Mouse (Mus musculus) stomach, postnatal 0 days (tissue): ENCODE results near the gene Eif4g1. TPM values are rescaled to one million over a fixed set of nuclear protein-coding genes. Genes with fewer than 3 reads are reported as not detected.

ENCODE experiments used
- ATAC-seq: fragments of 200-750 bp; cut with Nextera tagmentation; 2 replicates; pipeline ENCODE4 v1.8.0; 2017; ENCODE audit not compliant: low FRiP score, low TSS enrichment
- DNase-seq: peaks from one replicate; pipeline ENCODE4 v3.0.0-alpha.2; 2016; ENCODE audit warnings: low spot score
- H3K27ac ChIP-seq: fragments of 300-500 bp; sonication (generic); replicated peaks from 2 replicates; pipeline ENCODE4 v1.5.1; 2014; ENCODE audit warnings: mild to moderate bottlenecking, control low read depth
- H3K27me3 ChIP-seq: fragments of 300-500 bp; sonication (generic); 2 replicates; pipeline ENCODE4 v1.6.1; 2014; ENCODE audit warnings: low read length; ENCODE audit not compliant: control insufficient read depth, insufficient read depth
- H3K36me3 ChIP-seq: fragments of 300-500 bp; sonication (generic); 2 replicates; pipeline ENCODE4 v1.6.1; 2014; ENCODE audit warnings: low read length, mixed read lengths; ENCODE audit not compliant: control insufficient read depth, insufficient read depth
- H3K4me1 ChIP-seq: fragments of 300-500 bp; sonication (generic); replicated peaks from 2 replicates; pipeline ENCODE4 v1.6.1; 2014; ENCODE audit warnings: antibody characterized with exemption; ENCODE audit not compliant: control insufficient read depth, insufficient read depth
- H3K4me2 ChIP-seq: fragments of 300-500 bp; sonication (generic); replicated peaks from 2 replicates; pipeline ENCODE4 v1.6.1; 2014; ENCODE audit warnings: low read depth, mild to moderate bottlenecking, control low read depth, moderate library complexity
- H3K4me3 ChIP-seq: fragments of 300-500 bp; sonication (generic); 2 replicates; pipeline ENCODE4 v1.5.1; 2014; ENCODE audit warnings: low read depth, low read length, control low read depth
- H3K9ac ChIP-seq: fragments of 300-500 bp; sonication (generic); 2 replicates; pipeline ENCODE4 v1.6.1; 2014; ENCODE audit warnings: mild to moderate bottlenecking, low read length, control low read depth, mixed read lengths
- H3K9me3 ChIP-seq: fragments of 300-500 bp; sonication (generic); 2 replicates; pipeline ENCODE4 v1.6.1; 2016; ENCODE audit warnings: low read length; ENCODE audit not compliant: control insufficient read depth
- CTCF ChIP-seq: IDR thresholded peaks from 2 replicates; pipeline ENCODE4 v1.5.1; 2016; ENCODE audit warnings: antibody characterized with exemption, low read depth, mild to moderate bottlenecking, moderate library complexity
- EP300 ChIP-seq: optimal IDR thresholded peaks from 2 replicates; pipeline ENCODE3; 2016; ENCODE audit warnings: antibody characterized with exemption
- WGBS: fragments of 180-500 bp; shearing (Covaris S2); extraction: QIAGEN DNeasy Blood & Tissue Kit; methylation state at CpG from one replicate; pipeline ENCODE4 v1.1.7; 2014; 5-methylcytosine and 5-hydroxymethylcytosine counted together
- polyA plus RNA-seq: library from polyadenylated mRNA; unstranded; fragments of >200 nt; fragmentation: Nextera tagmentation; extraction: Ambion mirVana; gene quantifications from 2 replicates; pipeline ENCODE4 v1.2.1, GENCODE M21; 2015

Eif4g1 gene
- polyA plus RNA-seq, 1 experiment from 2014 or later: 86.1 TPM

DNA sequence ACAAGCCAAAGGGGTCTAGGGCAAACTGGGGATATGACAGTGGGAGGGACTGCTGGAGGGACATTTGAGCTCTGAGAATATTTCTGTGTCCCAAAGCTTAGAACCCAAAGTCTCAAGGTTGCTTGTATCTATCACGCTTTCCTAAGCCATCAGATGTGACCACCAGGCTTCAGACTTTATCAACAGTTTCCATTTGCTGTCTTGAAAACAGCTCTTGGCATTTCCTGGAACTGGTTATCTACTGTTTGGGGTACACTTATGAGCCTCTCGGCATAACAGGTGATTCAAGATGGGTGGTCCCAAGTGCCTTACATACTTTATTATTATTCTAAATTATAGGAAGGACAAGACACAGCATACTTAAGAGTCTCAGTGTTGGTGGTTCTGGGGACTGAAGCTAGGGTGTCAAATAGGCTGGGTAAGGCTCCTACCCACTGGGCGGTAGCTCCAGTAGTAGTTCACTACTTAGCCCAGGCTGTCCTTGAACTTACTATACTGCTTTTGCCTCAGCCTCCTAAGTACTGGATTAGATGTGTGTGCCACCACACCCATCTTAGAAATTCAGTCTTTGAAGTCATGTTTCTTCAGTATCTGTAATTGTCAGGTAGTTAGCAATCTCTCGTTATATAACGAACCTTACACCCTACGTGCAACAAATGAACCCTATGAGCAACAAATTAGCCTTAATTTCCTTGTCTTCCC, 35.7 kb downstream of the Eif4g1 start:
- H3K27me3 ChIP-seq: no peaks in the 10 kb centered on the region
- TF ChIP-seq EP300: no peak
- no peak for TF ChIP-seq CTCF
- H3K4me2 ChIP-seq: no peak overlapping the region
- DNase-seq (no peak), ATAC-seq (no peak)
- H3K36me3 ChIP-seq: peaks cover 3% of the 10 kb centered on the region; the same call in 1 of the 2 replicates
- no peak overlapping the region for H3K9ac ChIP-seq
- H3K27ac ChIP-seq: no peak overlapping the region
- H3K4me1 ChIP-seq: no peaks in the 10 kb centered on the region
- no peak overlapping the region for H3K4me3 ChIP-seq
- WGBS: 87% methylated on average over 6 of the region's 6 CpGs
- no peaks in the 10 kb centered on the region for H3K9me3 ChIP-seq

DNA sequence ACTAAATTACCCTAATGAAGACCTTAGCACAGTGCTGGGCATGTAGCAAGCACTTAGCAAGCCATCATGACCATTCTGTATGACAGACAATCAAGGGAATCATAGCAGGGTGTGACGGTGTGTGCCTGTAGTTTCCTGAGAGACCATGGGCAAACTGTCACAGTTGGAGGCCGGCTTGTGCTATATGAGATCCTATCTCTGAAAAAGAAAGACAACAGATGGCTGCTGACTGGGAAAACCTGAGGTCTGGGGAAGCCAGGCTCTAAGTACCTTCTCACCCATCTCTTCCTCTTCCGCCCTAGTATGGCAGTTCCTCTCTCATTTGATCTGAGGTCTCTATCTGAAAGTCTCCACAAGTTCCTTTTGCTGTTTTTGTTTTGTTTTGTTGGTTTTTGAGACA, 37.7 kb downstream of the Eif4g1 start:
- Histone ChIP-seq H3K9ac (no peak overlapping the region), H3K4me1 (no peaks in the 10 kb centered on the region), H3K9me3 (no peaks in the 10 kb centered on the region), H3K36me3 (peaks cover 3% of the 10 kb centered on the region; the same call in 1 of the 2 replicates), H3K27ac (no peak overlapping the region), H3K27me3 (no peaks in the 10 kb centered on the region), H3K4me2 (no peak overlapping the region), H3K4me3 (no peak overlapping the region)
- WGBS: 89% methylated on average over 3 of the region's 3 CpGs
- TF ChIP-seq EP300 (no peak), CTCF (no peak)
- ATAC-seq: no peak
- DNase-seq: no peak

DNA sequence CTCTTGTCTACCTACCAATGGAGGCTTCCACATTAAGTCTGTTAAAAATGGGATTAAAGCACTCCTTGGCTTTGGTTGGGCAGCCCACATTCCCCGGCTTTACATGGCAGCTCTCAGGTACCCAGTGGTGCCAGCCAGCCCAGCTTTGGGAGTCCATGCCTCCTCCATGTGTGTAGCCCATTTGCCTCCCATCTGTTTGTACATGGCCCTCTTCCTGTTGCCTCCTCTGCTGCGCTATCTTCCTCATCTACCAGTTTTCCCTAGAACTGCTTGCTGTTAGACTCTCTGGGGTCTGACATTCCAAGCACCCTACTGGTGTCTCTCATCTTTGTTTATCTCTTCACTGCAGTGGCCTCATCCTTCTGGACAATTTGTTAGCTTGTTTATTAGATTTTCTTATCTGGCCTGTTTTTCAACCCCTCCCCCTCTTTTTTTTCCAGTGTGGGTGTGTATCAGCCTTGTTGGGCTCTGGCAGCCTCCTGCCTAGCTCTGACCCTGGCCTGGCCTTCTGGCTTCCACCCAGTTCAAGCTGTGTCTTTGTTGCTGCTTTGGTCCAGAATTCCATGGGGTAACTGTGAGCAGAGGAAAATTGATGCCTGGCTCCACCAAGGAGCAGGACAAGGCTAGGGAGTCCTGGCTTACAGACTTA, 38.4 kb downstream of the Eif4g1 start:
- WGBS: 91% methylated on average over 2 of the region's 2 CpGs
- Histone ChIP-seq H3K4me3 (no peak overlapping the region), H3K27ac (no peak overlapping the region), H3K9me3 (no peaks in the 10 kb centered on the region), H3K4me2 (no peak overlapping the region), H3K27me3 (no peaks in the 10 kb centered on the region), H3K9ac (no peak overlapping the region), H3K4me1 (no peaks in the 10 kb centered on the region), H3K36me3 (peaks cover 3% of the 10 kb centered on the region; the same call in 1 of the 2 replicates)
- ATAC-seq (no peak), DNase-seq (no peak)
- no peak for TF ChIP-seq CTCF

DNA sequence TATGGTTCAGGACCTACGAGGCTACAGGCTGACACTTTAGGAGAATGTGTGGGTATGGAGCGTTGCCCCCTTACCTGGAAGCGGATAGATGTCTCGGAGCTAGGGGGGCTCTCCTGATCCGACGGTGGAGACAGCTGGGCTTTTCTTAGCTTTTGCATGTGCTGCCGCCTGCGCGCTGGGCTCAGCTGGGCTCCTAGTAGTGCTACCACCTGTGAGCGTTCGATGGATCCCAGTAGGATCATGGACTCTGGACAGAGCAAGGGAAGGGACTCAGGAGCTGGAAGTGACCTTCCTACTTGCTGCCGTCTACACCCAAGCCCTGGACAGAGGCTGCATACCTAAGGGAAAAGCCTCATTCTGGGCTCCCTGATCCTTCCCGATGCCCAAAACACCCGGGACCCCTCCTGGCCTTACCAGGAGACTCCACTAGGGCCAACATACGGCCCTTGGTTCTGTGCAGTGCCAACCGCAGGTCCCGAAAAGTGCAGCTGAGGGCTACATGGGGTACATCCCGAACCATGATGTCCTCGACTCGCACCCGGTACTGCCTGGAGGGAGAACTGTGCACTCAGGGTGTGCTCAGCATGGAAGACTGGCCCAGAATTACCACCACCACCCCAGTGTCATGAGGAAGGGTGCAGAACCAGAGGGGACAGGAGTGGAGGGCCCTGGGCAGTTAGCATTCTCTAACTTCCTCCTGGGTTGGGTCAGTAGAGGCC, 40.3 kb downstream of the Eif4g1 start:
- no peaks in the 10 kb centered on the region for H3K27me3 ChIP-seq
- no peak overlapping the region for H3K4me2 ChIP-seq
- H3K4me3 ChIP-seq: no peak overlapping the region
- no peaks in the 10 kb centered on the region for H3K4me1 ChIP-seq
- 93% methylated on average over 21 of the region's 21 CpGs for WGBS
- DNase-seq (no peak), ATAC-seq (no peak)
- no peak overlapping the region for H3K27ac ChIP-seq
- H3K36me3 ChIP-seq: no peaks in the 10 kb centered on the region
- H3K9ac ChIP-seq: no peak overlapping the region
- no peaks in the 10 kb centered on the region for H3K9me3 ChIP-seq
- TF ChIP-seq CTCF (no peak), EP300 (no peak)

DNA sequence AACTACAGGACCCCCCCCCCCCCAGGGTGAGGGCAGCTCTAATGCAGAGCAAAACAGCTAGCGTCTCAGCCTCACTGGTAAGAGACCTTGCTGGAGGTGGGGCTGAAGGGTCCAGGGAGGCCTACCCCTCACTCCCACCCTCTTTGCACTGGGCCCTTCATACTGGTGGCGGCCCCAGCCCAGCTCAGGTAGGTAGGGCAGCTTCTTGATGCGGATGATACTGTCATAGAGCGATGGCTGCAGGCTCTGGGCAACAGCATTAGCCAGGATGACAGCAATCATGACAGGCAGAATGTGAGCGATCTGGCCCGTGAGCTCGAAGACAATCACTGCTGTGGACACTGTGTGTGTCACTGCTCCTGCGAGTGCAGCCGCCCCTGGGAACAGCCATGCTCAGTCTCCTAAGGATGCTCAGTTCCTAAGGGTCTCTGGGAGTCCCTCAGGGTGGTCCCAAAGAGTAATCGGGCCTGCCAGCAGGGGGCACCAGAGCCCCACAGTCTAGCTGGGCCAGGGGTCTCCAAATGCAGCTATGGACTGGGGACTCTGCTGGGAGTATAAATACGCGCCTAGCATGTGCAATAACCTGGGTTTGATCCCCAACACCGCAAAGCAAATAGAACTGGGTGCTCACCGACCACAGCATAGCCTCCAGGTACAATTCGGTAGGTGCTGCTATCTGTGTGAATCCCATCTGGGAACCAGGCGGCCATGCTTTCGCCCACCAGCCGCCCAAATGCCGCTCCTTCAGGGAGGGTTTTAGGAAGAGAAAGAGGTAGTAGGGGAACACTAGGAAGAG, 41.0 kb downstream of the Eif4g1 start:
- no peak overlapping the region for H3K27ac ChIP-seq

More for the DNA sequence above, 41.0 kb downstream of the Eif4g1 start:
- no peak overlapping the region for H3K9ac ChIP-seq
- H3K9me3 ChIP-seq: no peaks in the 10 kb centered on the region
- ATAC-seq (no peak), DNase-seq (no peak)
- H3K4me3 ChIP-seq: no peak overlapping the region
- no peaks in the 10 kb centered on the region for H3K4me1 ChIP-seq
- TF ChIP-seq CTCF (peak; percentile 75), EP300 (no peak)
- no peak overlapping the region for H3K4me2 ChIP-seq
- no peaks in the 10 kb centered on the region for H3K36me3 ChIP-seq
- WGBS: 78% methylated on average over 19 of the region's 19 CpGs
- H3K27me3 ChIP-seq: no peaks in the 10 kb centered on the region
